Mouse (Mus musculus) lung, postnatal 0 days (tissue): ENCODE measurements around the gene Itln1.

ENCODE experiments used
- CTCF ChIP-seq: IDR thresholded peaks from 2 replicates; pipeline ENCODE4 v1.5.1; 2016; ENCODE audit warnings: antibody characterized with exemption, mild to moderate bottlenecking
- EP300 ChIP-seq: IDR thresholded peaks from 2 replicates; pipeline ENCODE4 v1.6.1; 2016; ENCODE audit warnings: antibody characterized with exemption, mild to moderate bottlenecking, control low read depth

DNA sequence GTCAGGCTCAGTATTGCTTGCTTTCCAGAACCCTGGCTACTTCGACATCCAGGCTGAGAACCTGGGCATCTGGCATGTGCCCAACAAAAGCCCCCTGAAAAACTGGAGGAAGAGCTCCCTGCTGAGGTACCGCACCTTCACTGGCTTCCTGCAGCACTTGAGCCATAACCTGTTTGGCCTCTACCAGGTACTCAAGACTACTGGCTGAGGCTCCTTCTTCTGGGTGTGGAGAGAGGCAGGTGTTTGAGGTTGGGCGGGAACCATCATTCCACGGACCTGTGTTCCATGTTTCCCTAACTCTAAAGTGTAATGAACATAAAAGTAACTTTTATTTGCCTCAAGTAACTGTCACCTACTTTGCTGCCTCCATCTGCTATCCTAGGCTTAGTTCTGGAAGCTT, 19.5 kb downstream of the Itln1 start:
- TF ChIP-seq CTCF (no peak), EP300 (no peak)
